Mouse (Mus musculus) c-Kit-positive CD71-positive TER-119-negative erythroid progenitor cells, embryonic 14.5 days (primary cell): ENCODE data around the gene Olfr452.

Source experiments
- DNase-seq: peaks from one replicate; pipeline ENCODE4 v3.0.0-alpha.2; 2013; ENCODE audit warnings: low read depth

The Olfr452 gene

GRCm38 (mm10) chr6:42784793-42785192 lies at the start of gene Olfr452:
Gene Olfr452, plus strand, starts transcription at chr6:42785093.
- no peak for DNase-seq

- no peak for DNase-seq
These were observed 45.8 kb upstream of the Olfr452 start, which contains the start of gene Olfr453 for GRCm38 (mm10) chr6:42739071-42739470. Gene Olfr453, plus strand, starts transcription at chr6:42739371.

- DNase-seq: no peak
These were observed 42.6 kb upstream of the Olfr452 start for GRCm38 (mm10) chr6:42742303-42742702.

GRCm38 (mm10) chr6:42747846-42748245 lies 37.0 kb upstream of the Olfr452 start:
- DNase-seq: no peak

GRCm38 (mm10) chr6:42756104-42756503 lies 28.8 kb upstream of the Olfr452 start, which contains the start of gene Olfr38:
Gene Olfr38, plus strand, starts transcription at chr6:42756404.
- DNase-seq: no peak

- no peak for DNase-seq
These were observed 7.8 kb upstream of the Olfr452 start for GRCm38 (mm10) chr6:42777066-42777465.

GRCm38 (mm10) chr6:42790247-42790948 lies 5.5 kb downstream of the Olfr452 start:
- DNase-seq: no peak

GRCm38 (mm10) chr6:42790949-42791556 lies 6.2 kb downstream of the Olfr452 start:
- no peak for DNase-seq

GRCm38 (mm10) chr6:42794982-42795381 lies 10.1 kb downstream of the Olfr452 start:
- no peak for DNase-seq

GRCm38 (mm10) chr6:42811639-42812038 lies 26.7 kb downstream of the Olfr452 start, which contains the start of gene Olfr450:
Gene Olfr450, plus strand, starts transcription at chr6:42811939.
- DNase-seq: no peak

- no peak for DNase-seq
These were observed 49.2 kb downstream of the Olfr452 start, which contains the start of gene Olfr449 for GRCm38 (mm10) chr6:42834084-42834483. Gene Olfr449, plus strand, starts transcription at chr6:42834384.
